Mouse (Mus musculus): ENCODE measurements at regions not wholly inside any gene's neighbourhood (a gene's known extent, or its start where the extent isn't known, plus 50 kb on each side); places are given as distances from the start of the nearest gene placed in this dataset.

DNA sequence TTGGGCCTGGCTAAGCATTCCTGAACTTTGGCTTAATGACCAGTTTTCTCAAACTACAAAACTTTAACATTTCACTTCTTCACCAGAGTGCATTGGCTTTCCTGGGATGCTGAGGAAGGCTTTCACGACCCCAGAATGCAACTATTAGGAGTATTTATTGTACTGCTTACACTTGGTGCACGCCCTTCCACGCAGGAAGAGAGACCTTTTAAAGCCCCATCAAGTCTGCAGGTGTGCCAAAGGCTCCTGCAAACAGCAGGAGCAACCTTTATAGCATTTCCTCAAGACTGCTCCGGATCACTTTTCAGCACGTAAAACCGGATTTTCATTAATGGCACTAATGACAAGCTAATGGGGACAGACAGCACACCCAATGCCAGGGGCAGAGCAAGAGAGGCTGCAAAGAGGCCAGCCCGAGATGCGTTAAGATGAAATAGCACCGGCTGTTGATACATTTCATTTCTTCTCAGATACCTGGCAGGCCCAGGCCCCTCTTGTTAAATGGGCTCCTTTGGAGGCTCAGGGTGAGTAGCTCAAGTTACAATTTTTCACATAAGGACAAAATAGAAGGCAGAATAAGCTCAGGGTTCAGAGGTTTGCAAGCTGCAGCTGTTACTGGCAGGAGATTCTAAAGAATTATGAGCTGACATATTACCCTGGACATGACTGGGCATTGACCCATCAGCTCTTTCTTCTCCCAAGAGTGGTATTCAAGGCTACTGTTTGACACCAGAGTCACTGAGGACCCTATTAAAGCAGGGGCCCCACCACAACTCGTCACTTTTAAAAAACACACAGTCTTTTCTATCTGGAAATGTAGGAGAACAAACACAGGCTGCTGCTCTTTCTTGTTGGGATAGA, 402.7 kb upstream of the Btbd3 start:
- intact Hi-C loops (cut with DNase I) = no loop called here

DNA sequence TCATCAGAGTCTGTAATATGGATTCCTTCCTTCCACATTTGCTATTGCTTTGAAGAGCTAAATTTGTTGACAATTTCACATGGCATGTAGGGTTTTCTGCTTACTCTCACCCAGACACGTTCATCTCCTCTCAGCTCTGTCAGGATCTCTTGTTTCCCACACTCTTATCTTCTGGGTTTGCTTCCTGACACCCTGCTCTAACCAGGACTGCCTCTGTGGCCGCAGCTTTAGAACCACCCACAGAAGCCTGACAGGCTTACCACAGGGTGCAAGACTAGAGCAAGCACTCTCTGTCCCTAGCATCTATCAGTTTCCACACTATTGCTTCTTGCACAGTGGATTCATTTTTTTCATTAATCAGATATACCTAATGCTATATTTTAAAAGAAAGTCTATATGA, 408.5 kb upstream of the Btbd3 start:
- DNase-seq = no peak
- intact Hi-C loops (cut with DNase I) = no loop called here

More for the DNA sequence above, 402.7 kb upstream of the Btbd3 start:
- DNase-seq = no peak

DNA sequence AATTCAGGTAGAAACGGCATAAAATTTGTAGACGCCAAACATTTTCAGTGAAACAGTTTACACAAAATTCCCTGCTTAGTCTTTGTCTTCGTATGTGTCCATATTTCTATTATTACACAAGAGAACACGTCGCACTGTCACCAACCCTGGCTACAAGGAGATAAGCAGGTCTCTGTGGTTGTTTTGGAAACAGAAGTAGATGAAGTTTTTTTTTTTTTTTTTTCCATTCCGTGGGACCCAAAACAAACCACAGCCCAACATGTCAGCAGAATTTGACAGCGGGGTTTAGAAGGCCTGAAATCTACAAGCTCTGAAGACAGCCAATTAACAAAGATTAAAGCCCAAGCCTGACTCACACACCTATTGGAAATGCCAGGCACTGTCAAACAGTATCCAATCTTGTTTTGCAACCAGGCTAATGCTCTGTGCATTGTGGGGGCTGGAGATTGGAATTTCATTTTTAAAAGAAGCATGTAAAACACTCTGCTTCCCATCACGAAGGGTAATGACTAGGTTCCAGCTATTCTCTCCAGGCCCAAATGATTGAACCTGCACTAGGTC, 428.5 kb upstream of the Btbd3 start:
- intact Hi-C loops (cut with DNase I) = no loop called here
- DNase-seq = no peak

- intact Hi-C loops (cut with DNase I) = no loop called here
Measured at GRCm38 (mm10) chr2:137821344-137821916, 434.9 kb upstream of the Btbd3 start.

DNA sequence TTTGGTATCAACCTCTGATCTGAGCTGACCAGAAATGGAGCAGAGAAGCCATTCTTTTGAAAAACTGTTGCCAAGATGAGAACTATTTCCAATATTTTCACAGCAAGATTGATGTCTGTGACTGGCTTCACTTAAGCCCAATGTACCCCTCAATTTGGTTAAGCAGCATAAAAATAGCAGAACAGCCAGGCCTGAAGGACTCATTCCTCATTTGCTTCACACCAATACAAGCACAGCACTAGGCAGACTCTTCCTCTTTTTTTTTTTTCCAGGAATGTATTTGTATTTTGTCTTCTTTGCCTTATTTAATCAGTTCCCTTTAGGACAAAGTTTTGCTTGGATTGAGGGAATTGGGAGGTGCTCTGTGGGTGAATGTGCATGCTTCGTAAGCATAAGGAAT, 441.4 kb upstream of the Btbd3 start:
- intact Hi-C loops (cut with DNase I) = no loop called here

More at GRCm38 (mm10) chr2:137821344-137821916, 434.9 kb upstream of the Btbd3 start:
- no peak for DNase-seq

DNA sequence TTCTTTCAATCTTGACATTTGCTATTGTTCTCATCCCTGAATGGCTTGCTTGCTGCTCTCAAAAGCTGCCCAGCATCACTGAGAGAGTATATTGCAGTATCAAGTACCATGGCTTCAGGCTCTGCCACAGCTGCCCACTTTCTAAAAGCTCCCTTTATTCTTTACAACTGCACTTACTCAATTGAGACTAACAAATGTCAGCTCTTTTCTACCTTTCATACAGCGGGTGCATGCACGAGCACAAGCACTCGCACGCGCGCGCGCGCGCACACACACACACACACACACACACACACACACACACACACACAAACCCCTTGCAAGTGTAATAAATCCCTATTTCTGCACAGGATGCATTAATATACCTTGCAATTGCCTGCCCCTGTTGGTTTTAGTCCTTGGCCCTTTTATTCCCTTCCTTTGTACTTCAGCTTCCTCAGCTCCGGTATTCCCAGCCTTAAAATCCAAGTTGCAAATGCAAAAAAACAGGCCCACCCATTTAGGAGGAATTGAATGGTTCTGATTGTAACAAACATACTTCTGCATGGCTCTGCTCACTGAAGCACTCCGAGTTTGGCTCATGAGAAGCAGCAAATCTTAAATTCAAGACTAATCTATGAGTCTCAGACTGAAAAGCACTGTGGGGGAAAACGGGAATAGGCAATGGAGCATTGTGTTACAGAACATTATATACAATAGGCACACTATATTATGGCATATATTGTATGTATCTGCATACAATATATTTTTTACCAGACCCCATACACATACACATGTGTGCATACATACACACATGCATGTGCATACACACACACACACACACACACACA, 447.7 kb upstream of the Btbd3 start:
- DNase-seq = no peak
- intact Hi-C loops (cut with DNase I) = no loop called here

More for the DNA sequence above, 441.4 kb upstream of the Btbd3 start:
- DNase-seq = no peak

DNA sequence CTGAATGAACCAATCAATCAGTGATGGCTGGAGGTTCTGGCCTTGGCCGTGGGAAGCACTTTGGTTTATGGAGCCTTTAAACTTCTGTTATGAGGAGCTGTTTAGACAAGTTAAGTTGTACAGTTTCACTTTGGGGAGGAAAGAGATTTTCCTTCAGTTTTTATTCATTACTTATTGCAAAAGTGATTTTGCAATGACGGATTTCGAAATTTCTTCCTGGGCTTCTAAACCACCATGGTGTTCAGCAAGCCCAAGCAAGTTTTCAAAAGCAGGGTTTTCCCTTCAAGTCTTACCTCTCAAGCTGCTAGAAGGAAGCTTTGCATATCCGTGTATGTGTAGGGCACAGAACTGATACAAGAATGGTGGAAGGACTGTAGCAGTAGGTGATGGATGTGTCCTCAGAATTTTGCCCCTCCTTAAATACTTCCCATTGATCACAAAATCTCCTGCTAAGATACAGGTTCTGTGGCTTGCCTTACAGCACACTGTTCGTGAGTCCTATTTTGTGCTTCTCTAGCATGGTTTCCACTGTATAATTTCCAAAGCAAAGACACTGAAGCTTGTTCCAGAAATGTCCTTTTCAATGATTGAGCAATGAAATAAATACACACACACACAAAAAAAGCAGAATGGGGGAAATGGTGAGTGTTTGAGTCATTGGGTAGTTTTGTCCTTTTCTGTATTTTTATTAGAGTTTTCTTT, 448.6 kb upstream of the Btbd3 start:
- intact Hi-C loops (cut with DNase I) = no loop called here
- no peak for DNase-seq

GRCm38 (mm10) chr2:137794841-137795240, 461.5 kb upstream of the Btbd3 start:
- intact Hi-C loops (cut with DNase I) = no loop called here
- no peak for DNase-seq

- no peak for DNase-seq
- intact Hi-C loops (cut with DNase I) = no loop called here
Measured at GRCm38 (mm10) chr2:137784091-137784490, 472.3 kb upstream of the Btbd3 start.

DNA sequence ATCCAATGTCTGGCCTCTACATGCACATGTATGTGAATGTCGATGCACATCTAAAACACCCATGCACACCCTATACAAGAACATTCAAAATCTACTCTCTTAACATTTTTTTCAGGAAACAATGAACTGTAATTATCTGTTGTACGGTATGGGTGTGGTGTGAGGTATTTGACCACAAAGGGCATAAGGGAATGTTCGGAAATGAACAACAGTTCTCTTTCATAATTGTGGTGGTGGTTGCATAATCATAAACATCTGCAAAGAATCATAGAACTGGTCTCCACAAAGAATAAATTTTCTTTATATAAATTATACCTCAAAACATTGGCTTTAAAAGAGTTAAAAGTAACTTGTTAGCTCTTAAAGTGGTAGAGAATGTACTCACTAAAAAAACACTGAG, 478.9 kb upstream of the Btbd3 start:
- intact Hi-C loops (cut with DNase I) = no loop called here
- no peak for DNase-seq

- intact Hi-C loops (cut with DNase I) = no loop called here
Measured at GRCm38 (mm10) chr2:137764785-137765184, 491.6 kb upstream of the Btbd3 start.

GRCm38 (mm10) chr2:137759455-137759854, 496.9 kb upstream of the Btbd3 start:
- DNase-seq = no peak
- intact Hi-C loops (cut with DNase I) = no loop called here

More at GRCm38 (mm10) chr2:137764785-137765184, 491.6 kb upstream of the Btbd3 start:
- no peak for DNase-seq

GRCm38 (mm10) chr2:137758389-137758788, 498.0 kb upstream of the Btbd3 start:
- intact Hi-C loops (cut with DNase I) = no loop called here

GRCm38 (mm10) chr2:137757231-137758212, 498.8 kb upstream of the Btbd3 start:
- intact Hi-C loops (cut with DNase I) = no loop called here
- DNase-seq = no peak

More at GRCm38 (mm10) chr2:137758389-137758788, 498.0 kb upstream of the Btbd3 start:
- DNase-seq = no peak

GRCm38 (mm10) chr2:137756220-137756619, 500.1 kb upstream of the Btbd3 start:
- intact Hi-C loops (cut with DNase I) = no loop called here
- no peak for DNase-seq

GRCm38 (mm10) chr2:137754481-137754880, 501.9 kb upstream of the Btbd3 start:
- no peak for DNase-seq
- intact Hi-C loops (cut with DNase I) = no loop called here

DNA sequence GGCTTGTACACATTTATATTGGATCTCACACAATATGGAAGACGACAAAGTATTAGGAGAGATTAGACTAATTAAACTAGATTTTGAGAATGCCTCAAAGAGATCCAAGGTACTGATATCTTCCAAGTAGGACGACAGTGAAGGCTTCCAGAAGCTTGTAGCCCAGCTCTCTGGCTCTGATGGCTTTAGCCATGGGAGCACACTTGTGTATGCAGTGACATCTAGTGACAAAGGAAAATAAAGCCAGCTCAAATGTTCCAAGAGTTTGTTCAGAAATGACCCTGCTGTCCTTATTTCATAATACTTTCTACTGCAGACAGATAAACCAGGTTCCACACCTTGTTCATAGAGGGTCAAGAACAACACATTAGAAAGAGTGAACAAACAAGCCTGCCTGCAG, 524.0 kb upstream of the Btbd3 start:
- DNase-seq = no peak

GRCm38 (mm10) chr2:137730472-137730931, 525.9 kb upstream of the Btbd3 start:
- intact Hi-C loops (cut with DNase I) = loop anchor here (5.0 to 10.0 kb wide), 2 partner anchors 613 to 736 kb away; partner anchors contain the start of gene Jag1
- no peak for DNase-seq

More for the DNA sequence above, 524.0 kb upstream of the Btbd3 start:
- intact Hi-C loops (cut with DNase I) = loop anchor here (2.0 to 10.0 kb wide), 3 partner anchors 615 to 818 kb away; partner anchors contain the start of gene Jag1

Data from gastrocnemius, postnatal 36 days (tissue).